Mouse (Mus musculus): Measurements from ENCODE around the gene Tmprss15. TPM values are rescaled to one million over a fixed set of nuclear protein-coding genes. Genes with fewer than 3 reads are reported as not detected.

The Tmprss15 gene
- polyA plus RNA-seq, 1 experiment from 2014 or later: not detected

- no peak overlapping the region for H3K27ac ChIP-seq (ENCODE audit: low read length)
- 11% methylated on average over 16 of the region's 16 CpGs for WGBS
These were observed 159.4 kb downstream of the Tmprss15 start for GRCm38 (mm10) chr16:78931287-78932025.

GRCm38 (mm10) chr16:78930382-78931286, 160.3 kb downstream of the Tmprss15 start, which contains the start of gene Chodl:
TSS of gene Chodl (plus strand) at chr16:78930948.
- Histone ChIP-seq H3K36me3 (ENCODE audit: control insufficient read depth, insufficient read depth) (no peaks in the 10 kb centered on the region), H3K9ac (replicated peaks; ENCODE audit: low read depth, low read length) (peak within 1 kb of the TSS; percentile 65), H3K4me2 (ENCODE audit: low read length) (peak within 1 kb of the TSS; percentile 74), H3K27ac (ENCODE audit: low read length) (no peak within 1 kb of the TSS), H3K4me1 (replicated peaks; ENCODE audit: control insufficient read depth, insufficient read depth, low read length) (peaks cover 17% of the 10 kb centered on the region), H3K4me3 (replicated peaks; ENCODE audit: low read length) (peak within 1 kb of the TSS; percentile 45), H3K27me3 (replicated peaks; ENCODE audit: control insufficient read depth, insufficient read depth, low read length) (no peaks in the 10 kb centered on the region), H3K9me3 (ENCODE audit: control insufficient read depth, low read length) (no peaks in the 10 kb centered on the region)
- WGBS: 5% methylated on average over 19 of the region's 19 CpGs
- peak; percentile 93 for ATAC-seq

More at GRCm38 (mm10) chr16:78931287-78932025, 159.4 kb downstream of the Tmprss15 start:
- peak; percentile 36; the same call in 1 of the 2 replicates for ATAC-seq
- Histone ChIP-seq H3K9me3 (ENCODE audit: control insufficient read depth, low read length) (no peaks in the 10 kb centered on the region), H3K36me3 (ENCODE audit: control insufficient read depth, insufficient read depth) (no peaks in the 10 kb centered on the region), H3K4me3 (replicated peaks; ENCODE audit: low read length) (peak overlapping the region; percentile 45), H3K9ac (replicated peaks; ENCODE audit: low read depth, low read length) (peak overlapping the region; percentile 65), H3K4me1 (replicated peaks; ENCODE audit: control insufficient read depth, insufficient read depth, low read length) (peaks cover 17% of the 10 kb centered on the region), H3K4me2 (ENCODE audit: low read length) (peak overlapping the region; percentile 74), H3K27me3 (replicated peaks; ENCODE audit: control insufficient read depth, insufficient read depth, low read length) (no peaks in the 10 kb centered on the region)

DNA sequence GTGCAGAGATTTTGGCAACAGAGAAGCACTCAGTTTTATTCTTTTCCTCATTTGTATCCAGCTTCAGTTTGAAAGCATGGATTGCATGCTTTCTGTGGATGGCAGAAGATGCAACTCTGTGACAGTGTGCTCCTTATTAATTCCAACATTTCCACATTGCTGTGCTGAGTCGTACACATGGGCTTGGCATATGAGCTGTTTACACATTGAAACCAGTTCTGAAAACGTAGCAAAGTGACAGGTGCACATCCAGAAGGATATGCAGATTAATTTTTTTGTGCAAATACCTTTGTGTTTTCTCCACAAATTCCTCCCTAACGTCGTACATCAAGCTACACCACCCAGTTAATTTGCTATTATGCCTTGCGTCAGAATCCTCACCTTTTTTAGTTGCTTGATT, 168.3 kb downstream of the Tmprss15 start:
- no peaks in the 10 kb centered on the region for H3K27me3 ChIP-seq (replicated peaks; ENCODE audit: control insufficient read depth, insufficient read depth, low read length)
- H3K9me3 ChIP-seq (ENCODE audit: control insufficient read depth, low read length): no peaks in the 10 kb centered on the region
- no peaks in the 10 kb centered on the region for H3K36me3 ChIP-seq (ENCODE audit: control insufficient read depth, insufficient read depth)
- ATAC-seq: peak; percentile 85
- no peak overlapping the region for H3K9ac ChIP-seq (replicated peaks; ENCODE audit: low read depth, low read length)
- H3K27ac ChIP-seq (ENCODE audit: low read length): no peak overlapping the region
- no peak overlapping the region for H3K4me3 ChIP-seq (replicated peaks; ENCODE audit: low read length)
- 31% methylated on average over 5 of the region's 5 CpGs for WGBS
- 0 out of 2 replicates have a peak, but pooled peaks cover 3% of the 10 kb centered on the region for H3K4me1 ChIP-seq (replicated peaks; ENCODE audit: control insufficient read depth, insufficient read depth, low read length)
- no peak overlapping the region for H3K4me2 ChIP-seq (ENCODE audit: low read length)

Other genes with a start within 250 kb of the Tmprss15 start
- 8.8 and 10.6 TPM in 2 replicates for gene Chodl, start 160.1 kb downstream of the Tmprss15 start, polyA plus RNA-seq (2015; fragmentation: Nextera tagmentation; extraction: Ambion mirVana)

Data from forebrain, embryonic 16.5 days (tissue).